17 mouse cellular contexts compared by ENCODE assay signal in genomic region chr3:36482940-36483339, GRCm38 (mm10). TPM values are rescaled to one million over a fixed set of nuclear protein-coding genes. Genes with fewer than 3 reads are reported as not detected.
DNase-seq lines count a peak whose midpoint lies in the region; ATAC-seq and TF ChIP-seq lines count a peak whose summit lies in the region.
"Had no signal": no experiment of that assay in that cellular context is flagged by ENCODE, and none has a peak within 500 bp of the region (broad histone marks: within the 10 kb centered on the region; RNA-seq: fewer than 3 reads in every experiment).

No protein-coding gene starts in this region.

- ATAC-seq in embryonic facial prominence, embryonic 14.5 days (ENCODE audit: low read depth): no peak
- ATAC-seq in kidney, embryonic 16.5 days (ENCODE audit: low FRiP score, low TSS enrichment): no peak
- ATAC-seq in heart, postnatal 0 days (ENCODE audit: insufficient read depth, low read depth): peak; percentile 37; the same call in 1 of the 2 replicates
- ATAC-seq: hindbrain, embryonic 16.5 days; midbrain, embryonic 15.5 days had no signal

- H3K4me3 ChIP-seq in embryonic facial prominence, embryonic 14.5 days (ENCODE audit: low read depth, low read length): no peak overlapping the region
- H3K4me3 ChIP-seq in embryonic facial prominence, embryonic 10.5 days: no peak overlapping the region
- H3K4me3 ChIP-seq in kidney, embryonic 16.5 days (ENCODE audit: low read length): no peak overlapping the region
- no peak overlapping the region for H3K4me3 ChIP-seq in heart, postnatal 0 days (ENCODE audit: low read depth, low read length)
- H3K4me3 ChIP-seq: erythroblast, embryonic 14.5 days; limb, embryonic 13.5 days; midbrain, embryonic 15.5 days; neural tube, embryonic 13.5 days had no signal

- no peak for TF ChIP-seq EP300 in heart, postnatal 0 days (IDR thresholded peaks at IDR 0.05; ENCODE audit: low read depth)

- no peak for DNase-seq in embryonic facial prominence, embryonic 14.5 days (ENCODE audit: low spot score)
- DNase-seq in embryonic facial prominence, embryonic 10.5 days (ENCODE audit: low spot score): no peak
- DNase-seq in kidney, adult 9 months: no peak
- no peak for DNase-seq in heart, postnatal 0 days (ENCODE audit: low spot score)
- peak; percentile 48 for DNase-seq in lung, postnatal 36 days
- DNase-seq in layer of hippocampus, postnatal 25 days (ENCODE audit: extremely low spot score in 1 of 2, low spot score in 1 of 2): no peak
- DNase-seq in cerebellum, adult 11-12 months: no peak
- DNase-seq: gastrocnemius, postnatal 10 days; layer of hippocampus, adult 9-11 months; right cerebral cortex, adult 18-20 months had no signal

- 30% methylated on average over 9 of the region's 9 CpGs for WGBS in embryonic facial prominence, embryonic 14.5 days
- 50% methylated on average over 9 of the region's 9 CpGs for WGBS in embryonic facial prominence, embryonic 10.5 days
- WGBS in kidney, embryonic 16.5 days: 28% methylated on average over 9 of the region's 9 CpGs
- WGBS in heart, postnatal 0 days: 23% methylated on average over 9 of the region's 9 CpGs

- H3K4me2 ChIP-seq in embryonic facial prominence, embryonic 14.5 days (ENCODE audit: low read depth, low read length): 0 out of 2 replicates have a peak overlapping the region, but pooled peaks have one; percentile 18
- 0 out of 2 replicates have a peak overlapping the region, but pooled peaks have one; percentile 1 for H3K4me2 ChIP-seq in kidney, embryonic 16.5 days (replicated peaks; ENCODE audit: low read depth, low read length)
- peak overlapping the region; percentile 36; the same call in 1 of the 2 replicates for H3K4me2 ChIP-seq in heart, postnatal 0 days (ENCODE audit: low read depth, low read length)
- H3K4me2 ChIP-seq: limb, embryonic 13.5 days; midbrain, embryonic 15.5 days; neural tube, embryonic 13.5 days had no signal

- no peaks in the 10 kb centered on the region for H3K27me3 ChIP-seq in embryonic facial prominence, embryonic 14.5 days (replicated peaks; ENCODE audit: control insufficient read depth, insufficient read depth, low read length)
- H3K27me3 ChIP-seq in embryonic facial prominence, embryonic 10.5 days (replicated peaks; ENCODE audit: low read depth, poor library complexity, severe bottlenecking): no peaks in the 10 kb centered on the region
- no peaks in the 10 kb centered on the region for H3K27me3 ChIP-seq in kidney, embryonic 16.5 days (ENCODE audit: insufficient read depth, low read length)
- H3K27me3 ChIP-seq in heart, postnatal 0 days (ENCODE audit: control insufficient read depth, insufficient read depth, low read length): no peaks in the 10 kb centered on the region
- H3K27me3 ChIP-seq: limb, embryonic 13.5 days; midbrain, embryonic 15.5 days; neural tube, embryonic 13.5 days had no signal

- peaks cover 27% of the 10 kb centered on the region for H3K4me1 ChIP-seq in embryonic facial prominence, embryonic 14.5 days (ENCODE audit: control insufficient read depth, insufficient read depth, low read length)
- H3K4me1 ChIP-seq in embryonic facial prominence, embryonic 10.5 days: peaks cover 22% of the 10 kb centered on the region
- peaks cover 17% of the 10 kb centered on the region; the same call in 1 of the 2 replicates for H3K4me1 ChIP-seq in kidney, embryonic 16.5 days (ENCODE audit: insufficient read depth, low read length)
- peaks cover 26% of the 10 kb centered on the region for H3K4me1 ChIP-seq in heart, postnatal 0 days (ENCODE audit: control insufficient read depth, insufficient read depth)

- no peaks in the 10 kb centered on the region for H3K36me3 ChIP-seq in embryonic facial prominence, embryonic 14.5 days (ENCODE audit: control insufficient read depth, insufficient read depth, low read length)
- no peaks in the 10 kb centered on the region for H3K36me3 ChIP-seq in embryonic facial prominence, embryonic 10.5 days (replicated peaks)
- H3K36me3 ChIP-seq in kidney, embryonic 16.5 days (ENCODE audit: insufficient read depth, low read length): no peaks in the 10 kb centered on the region
- no peaks in the 10 kb centered on the region for H3K36me3 ChIP-seq in heart, postnatal 0 days (replicated peaks; ENCODE audit: control insufficient read depth, insufficient read depth, low read length)
- H3K36me3 ChIP-seq: limb, embryonic 13.5 days; midbrain, embryonic 15.5 days; neural tube, embryonic 13.5 days had no signal

- no peak overlapping the region for H3K27ac ChIP-seq in embryonic facial prominence, embryonic 14.5 days (replicated peaks; ENCODE audit: low read depth, low read length)
- H3K27ac ChIP-seq in embryonic facial prominence, embryonic 10.5 days (replicated peaks): no peak overlapping the region
- H3K27ac ChIP-seq in kidney, embryonic 16.5 days (ENCODE audit: low read length): peak overlapping the region; percentile 5; the same call in 1 of the 2 replicates
- peak overlapping the region; percentile 97 for H3K27ac ChIP-seq in heart, postnatal 0 days (ENCODE audit: low read depth)
- H3K27ac ChIP-seq: limb, embryonic 13.5 days; midbrain, embryonic 15.5 days; neural tube, embryonic 13.5 days had no signal

- no peak for TF ChIP-seq CTCF in heart, postnatal 0 days (IDR thresholded peaks at IDR 0.05; ENCODE audit: low read depth)

- H3K9me3 ChIP-seq in embryonic facial prominence, embryonic 14.5 days (ENCODE audit: control insufficient read depth, low read length): no peaks in the 10 kb centered on the region
- H3K9me3 ChIP-seq in embryonic facial prominence, embryonic 10.5 days: no peaks in the 10 kb centered on the region
- no peaks in the 10 kb centered on the region for H3K9me3 ChIP-seq in kidney, embryonic 16.5 days (ENCODE audit: low read length)
- no peaks in the 10 kb centered on the region for H3K9me3 ChIP-seq in heart, postnatal 0 days (replicated peaks; ENCODE audit: control insufficient read depth, low read length)
- H3K9me3 ChIP-seq: limb, embryonic 13.5 days; midbrain, embryonic 15.5 days; neural tube, embryonic 13.5 days had no signal

- no peak overlapping the region for H3K9ac ChIP-seq in embryonic facial prominence, embryonic 14.5 days (ENCODE audit: low read depth, low read length)
- no peak overlapping the region for H3K9ac ChIP-seq in kidney, embryonic 16.5 days (replicated peaks; ENCODE audit: low read length)
- no peak overlapping the region for H3K9ac ChIP-seq in heart, postnatal 0 days (replicated peaks; ENCODE audit: low read depth, low read length)
- H3K9ac ChIP-seq: limb, embryonic 13.5 days; midbrain, embryonic 15.5 days; neural tube, embryonic 13.5 days had no signal

RNA-seq across cellular contexts. Expression of gene 1810062G17Rik, which starts 7.2 kb away (rescaled TPM):
- 2.0 and 2.8 TPM in 2 replicates for polyA plus RNA-seq in embryonic facial prominence, embryonic 14.5 days (2014; fragmentation: Nextera tagmentation; extraction: Ambion mirVana)
- 0.39 and 0.78 TPM in 2 replicates for polyA plus RNA-seq in embryonic facial prominence, embryonic 10.5 days (2016; fragmentation: Nextera tagmentation; extraction: Ambion mirVana)
- polyA plus RNA-seq in kidney, embryonic 16.5 days (2015; fragmentation: Nextera tagmentation; extraction: Ambion mirVana): 1.4 and 1.9 TPM in 2 replicates
- 6.2 TPM in 1 of 2 replicates, not detected in the other for total RNA-seq in heart, postnatal 0 days (2014; rRNA removed; ENCODE audit: low replicate concordance)
- 1.2 and 1.8 TPM in 2 replicates for polyA plus RNA-seq in heart, postnatal 0 days (2015; fragmentation: Nextera tagmentation; extraction: Ambion mirVana)
- not detected for total RNA-seq in layer of hippocampus, postnatal 25 days (2021)
- polyA plus RNA-seq: erythroblast, embryonic 14.5 days had no signal

RNA-seq across cellular contexts. Expression of gene Anxa5, which starts 7.2 kb away (rescaled TPM):
- 458 and 477 TPM in 2 replicates for polyA plus RNA-seq in embryonic facial prominence, embryonic 14.5 days (2014; fragmentation: Nextera tagmentation; extraction: Ambion mirVana)
- 104 and 116 TPM in 2 replicates for polyA plus RNA-seq in embryonic facial prominence, embryonic 10.5 days (2016; fragmentation: Nextera tagmentation; extraction: Ambion mirVana)
- 368 and 434 TPM in 2 replicates for polyA plus RNA-seq in kidney, embryonic 16.5 days (2015; fragmentation: Nextera tagmentation; extraction: Ambion mirVana)
- 162 and 218 TPM in 2 replicates for total RNA-seq in heart, postnatal 0 days (2014; rRNA removed; ENCODE audit: low replicate concordance)
- 261 and 263 TPM in 2 replicates for polyA plus RNA-seq in heart, postnatal 0 days (2015; fragmentation: Nextera tagmentation; extraction: Ambion mirVana)
- total RNA-seq in layer of hippocampus, postnatal 25 days (2021): 10 to 100 TPM; 54.5 to 59.8 TPM

RNA-seq across cellular contexts. Expression of gene Gm11549, which starts 38.7 kb away (rescaled TPM):
- 0.33 and 0.73 TPM in 2 replicates for polyA plus RNA-seq in embryonic facial prominence, embryonic 14.5 days (2014; fragmentation: Nextera tagmentation; extraction: Ambion mirVana)
- not detected in 2 replicates for polyA plus RNA-seq in embryonic facial prominence, embryonic 10.5 days (2016; fragmentation: Nextera tagmentation; extraction: Ambion mirVana)
- polyA plus RNA-seq in kidney, embryonic 16.5 days (2015; fragmentation: Nextera tagmentation; extraction: Ambion mirVana): not detected in 2 replicates
- 0.66 TPM in 1 of 2 replicates, not detected in the other for total RNA-seq in heart, postnatal 0 days (2014; rRNA removed; ENCODE audit: low replicate concordance)
- 0.07 and 0.26 TPM in 2 replicates for polyA plus RNA-seq in heart, postnatal 0 days (2015; fragmentation: Nextera tagmentation; extraction: Ambion mirVana)
- total RNA-seq in layer of hippocampus, postnatal 25 days (2021): 1 to 10 TPM; 1.7 to 2.9 TPM
- total RNA-seq: ES-E14 had no signal
- polyA plus RNA-seq: erythroblast, embryonic 14.5 days had no signal

Comparison
In these comparisons a context has a peak if more than half of its experiments do, and no peak if none do; other contexts are left out.
1. H3K27ac ChIP-seq: peak in kidney, embryonic 16.5 days (single experiment) and heart, postnatal 0 days (single experiment); none in embryonic facial prominence, embryonic 14.5 days (single experiment) and embryonic facial prominence, embryonic 10.5 days (single experiment).
2. Peak in every context shown above with its lines, with median percentiles within 50 percentile points of each other: H3K4me2 ChIP-seq.